Mouse (Mus musculus) bone marrow, adult 2 months (tissue): ENCODE measurements around the gene Chst12.

Source experiments
- CTCF ChIP-seq: fragments of 200-500 bp; IDR thresholded peaks from 2 replicates; pipeline ENCODE4 v1.5.1; 2011; ENCODE audit warnings: low read length, control low read depth; ENCODE audit not compliant: control insufficient read depth, insufficient read depth
- POLR2A ChIP-seq: fragments of 200-500 bp; IDR thresholded peaks from 2 replicates; pipeline ENCODE4 v1.6.1; 2011; ENCODE audit warnings: low read depth, mild to moderate bottlenecking, control low read depth, low read length, borderline replicate concordance; ENCODE audit not compliant: control insufficient read depth

GRCm38 (mm10) chr5:140526754-140527153, 21.4 kb downstream of the Chst12 start:
- no peak for TF ChIP-seq CTCF
- TF ChIP-seq POLR2A: no peak
